Mouse (Mus musculus): ENCODE measurements around the gene Cgas. TPM values are rescaled to one million over a fixed set of nuclear protein-coding genes. Genes with fewer than 3 reads are reported as not detected.

Gene Cgas
- polyA plus RNA-seq, 1 experiment from 2014 or later = 0.86 TPM

DNA sequence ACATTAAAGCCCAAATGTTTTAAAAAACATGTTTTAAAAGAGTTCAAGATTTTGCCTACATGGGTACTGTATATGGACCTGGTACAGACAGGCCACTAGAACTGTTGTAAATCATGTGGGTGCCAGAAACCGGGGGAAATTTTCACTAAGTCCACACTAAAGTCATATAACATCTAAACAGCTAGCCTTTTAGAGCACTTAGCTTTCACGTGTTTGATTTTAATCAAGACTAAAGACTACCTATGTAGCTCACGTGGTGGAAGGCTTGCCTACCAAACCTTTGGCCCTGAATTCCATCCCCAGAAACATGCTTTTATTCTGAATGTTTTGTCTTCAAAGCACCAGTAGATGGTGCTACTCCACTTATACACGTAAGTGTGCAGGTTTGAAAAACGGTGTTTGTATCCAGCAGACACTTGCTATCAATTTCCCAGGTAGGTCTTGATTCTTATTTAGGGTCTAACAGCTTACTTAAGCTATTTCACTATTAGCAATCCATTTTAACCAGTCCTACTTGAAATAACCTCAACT is 34.0 kb upstream of the Cgas start:
- Histone ChIP-seq H3K27ac (ENCODE audit: low read length) (no peak overlapping the region), H3K4me2 (replicated peaks; ENCODE audit: low read depth, low read length) (no peak overlapping the region), H3K4me1 (ENCODE audit: insufficient read depth, low read depth, low read length) (no peaks in the 10 kb centered on the region), H3K9ac (replicated peaks; ENCODE audit: low read depth) (no peak overlapping the region), H3K36me3 (ENCODE audit: insufficient read depth, low read length) (peaks cover 23% of the 10 kb centered on the region), H3K27me3 (replicated peaks; ENCODE audit: insufficient read depth, low read length) (no peaks in the 10 kb centered on the region), H3K9me3 (ENCODE audit: low read length) (no peaks in the 10 kb centered on the region), H3K4me3 (ENCODE audit: low read depth, low read length) (no peak overlapping the region)
- TF ChIP-seq EP300 (IDR thresholded peaks at IDR 0.05) = no peak
- TF ChIP-seq CTCF (IDR thresholded peaks at IDR 0.05) = peak; percentile 70
- WGBS = 8% methylated on average over 5 of the region's 5 CpGs
- DNase-seq (ENCODE audit: low spot score) (peak; percentile 79), ATAC-seq (no peak)

DNA sequence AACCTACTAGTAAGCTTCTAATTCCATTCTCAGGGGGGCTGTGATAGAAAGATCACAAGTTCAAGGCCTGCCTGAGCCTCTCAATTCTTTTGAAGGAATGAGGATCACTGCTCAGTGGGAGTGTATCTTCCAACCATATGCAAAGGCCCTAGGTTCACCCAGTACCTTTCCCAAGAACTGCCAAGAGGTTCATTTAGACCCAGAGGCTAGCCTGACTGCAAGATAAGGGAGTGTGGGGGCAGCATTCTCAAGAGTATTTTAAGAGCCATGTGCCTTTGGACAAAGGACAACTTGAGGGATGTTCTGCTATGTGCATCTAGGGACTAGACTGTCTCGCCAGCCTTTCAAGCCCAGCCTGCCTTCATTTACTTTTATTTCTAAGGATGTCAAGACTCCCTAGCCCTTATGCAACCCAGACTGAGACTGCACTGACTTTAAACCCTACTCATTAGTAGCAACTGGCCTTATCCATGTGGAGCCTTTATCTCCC is 33.5 kb upstream of the Cgas start:
- ATAC-seq = no peak
- TF ChIP-seq EP300 (IDR thresholded peaks at IDR 0.05) (no peak), CTCF (IDR thresholded peaks at IDR 0.05) (0 out of 2 replicates have a peak, but pooled peaks have one; percentile 8)
- Histone ChIP-seq H3K9ac (replicated peaks; ENCODE audit: low read depth) (no peak overlapping the region), H3K27ac (ENCODE audit: low read length) (no peak overlapping the region), H3K9me3 (ENCODE audit: low read length) (no peaks in the 10 kb centered on the region), H3K36me3 (ENCODE audit: insufficient read depth, low read length) (peaks cover 23% of the 10 kb centered on the region), H3K4me3 (ENCODE audit: low read depth, low read length) (no peak overlapping the region), H3K27me3 (replicated peaks; ENCODE audit: insufficient read depth, low read length) (no peaks in the 10 kb centered on the region), H3K4me2 (replicated peaks; ENCODE audit: low read depth, low read length) (no peak overlapping the region), H3K4me1 (ENCODE audit: insufficient read depth, low read depth, low read length) (no peaks in the 10 kb centered on the region)
- no peak for DNase-seq (ENCODE audit: low spot score)
- 23% methylated on average over 1 of the region's 1 CpGs for WGBS

DNA sequence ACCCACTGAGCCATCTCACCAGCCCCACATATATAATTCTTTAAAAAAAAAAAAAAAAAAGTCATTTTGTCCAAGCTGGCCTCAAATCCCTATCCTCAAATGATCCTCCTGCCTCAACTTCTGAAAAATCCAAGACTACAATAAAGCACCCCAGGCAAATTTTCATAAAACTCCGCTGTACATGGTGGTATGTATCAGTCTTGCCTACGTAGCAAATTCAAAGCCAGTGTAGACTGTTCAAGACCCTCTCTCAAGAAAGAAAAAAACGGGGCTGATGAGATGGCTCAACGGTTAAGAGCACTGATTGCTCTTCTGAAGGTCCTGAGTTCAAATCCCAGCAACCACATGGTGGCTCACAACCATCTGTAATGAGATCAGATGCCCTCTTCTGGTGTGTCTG is 32.8 kb upstream of the Cgas start:
- no peak overlapping the region for H3K9ac ChIP-seq (replicated peaks; ENCODE audit: low read depth)
- H3K27me3 ChIP-seq (replicated peaks; ENCODE audit: insufficient read depth, low read length) = no peaks in the 10 kb centered on the region
- no peak overlapping the region for H3K4me2 ChIP-seq (replicated peaks; ENCODE audit: low read depth, low read length)
- no peak overlapping the region for H3K4me3 ChIP-seq (ENCODE audit: low read depth, low read length)
- no peak for ATAC-seq
- H3K9me3 ChIP-seq (ENCODE audit: low read length) = no peaks in the 10 kb centered on the region
- H3K36me3 ChIP-seq (ENCODE audit: insufficient read depth, low read length) = peaks cover 23% of the 10 kb centered on the region
- 70% methylated on average over 4 of the region's 4 CpGs for whole genome bisulfite sequencing
- no peak overlapping the region for H3K27ac ChIP-seq (ENCODE audit: low read length)
- DNase-seq (ENCODE audit: low spot score) = no peak
- no peaks in the 10 kb centered on the region for H3K4me1 ChIP-seq (ENCODE audit: insufficient read depth, low read depth, low read length)
- TF ChIP-seq CTCF (IDR thresholded peaks at IDR 0.05) (no peak), EP300 (IDR thresholded peaks at IDR 0.05) (no peak)

DNA sequence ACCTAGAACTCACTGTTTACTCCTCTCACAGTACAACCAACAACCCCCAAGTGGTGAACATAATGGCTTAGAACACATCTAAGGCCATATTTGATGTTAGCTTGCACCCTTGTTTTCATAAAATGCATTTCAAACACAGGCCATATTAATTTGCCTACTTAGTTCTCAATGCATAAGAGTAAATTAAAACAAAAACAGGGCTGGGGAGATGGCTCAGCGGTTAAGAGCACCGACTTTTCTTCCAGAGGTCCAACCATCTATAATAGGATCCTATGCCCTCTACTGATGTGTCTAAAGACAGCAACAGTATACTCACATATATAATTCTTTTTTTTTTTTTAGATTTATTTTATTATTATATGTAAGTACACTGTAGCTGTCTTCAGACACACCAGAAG is 32.3 kb upstream of the Cgas start:
- H3K27ac ChIP-seq (ENCODE audit: low read length) = no peak overlapping the region
- ATAC-seq (no peak), DNase-seq (ENCODE audit: low spot score) (no peak)
- no peaks in the 10 kb centered on the region for H3K4me1 ChIP-seq (ENCODE audit: insufficient read depth, low read depth, low read length)
- WGBS = 87% methylated on average over 2 of the region's 2 CpGs
- H3K4me2 ChIP-seq (replicated peaks; ENCODE audit: low read depth, low read length) = no peak overlapping the region
- H3K36me3 ChIP-seq (ENCODE audit: insufficient read depth, low read length) = peaks cover 24% of the 10 kb centered on the region
- no peak overlapping the region for H3K9ac ChIP-seq (replicated peaks; ENCODE audit: low read depth)
- TF ChIP-seq EP300 (IDR thresholded peaks at IDR 0.05) (no peak), CTCF (IDR thresholded peaks at IDR 0.05) (no peak)
- no peak overlapping the region for H3K4me3 ChIP-seq (ENCODE audit: low read depth, low read length)
- H3K9me3 ChIP-seq (ENCODE audit: low read length) = no peaks in the 10 kb centered on the region
- no peaks in the 10 kb centered on the region for H3K27me3 ChIP-seq (replicated peaks; ENCODE audit: insufficient read depth, low read length)

DNA sequence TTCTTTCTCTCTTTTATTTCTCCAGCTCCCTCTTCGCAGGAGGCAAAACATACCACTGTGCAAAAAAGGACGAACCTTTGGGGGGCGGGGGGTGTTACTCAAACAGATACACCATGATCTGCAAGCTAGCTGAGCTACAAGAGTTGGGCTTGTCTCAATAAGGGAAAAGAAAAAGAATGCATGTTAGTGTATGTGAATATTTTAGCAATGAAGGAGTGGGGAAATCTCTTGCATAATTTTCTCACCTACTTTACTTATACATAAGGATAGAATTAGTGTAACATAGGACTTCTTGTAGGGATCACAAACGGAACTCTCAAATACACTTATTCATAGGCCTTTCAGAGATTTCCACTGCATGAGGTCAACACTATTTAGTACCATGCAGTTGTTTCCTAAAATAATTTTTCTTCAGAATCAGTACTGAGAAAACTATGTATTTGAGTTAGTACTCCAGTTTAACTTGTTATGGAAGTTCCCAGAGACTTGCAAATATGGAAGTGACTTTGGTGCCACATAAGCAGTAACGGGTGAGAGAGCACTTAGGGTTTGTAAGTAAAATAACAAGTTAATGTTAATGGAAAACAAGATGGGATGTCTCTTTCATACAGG is 31.8 kb upstream of the Cgas start:
- no peaks in the 10 kb centered on the region for H3K9me3 ChIP-seq (ENCODE audit: low read length)
- ATAC-seq (no peak), DNase-seq (ENCODE audit: low spot score) (no peak)
- no peak overlapping the region for H3K9ac ChIP-seq (replicated peaks; ENCODE audit: low read depth)
- no peaks in the 10 kb centered on the region for H3K27me3 ChIP-seq (replicated peaks; ENCODE audit: insufficient read depth, low read length)
- no peak for TF ChIP-seq CTCF (IDR thresholded peaks at IDR 0.05)
- no peak for TF ChIP-seq EP300 (IDR thresholded peaks at IDR 0.05)
- no peak overlapping the region for H3K27ac ChIP-seq (ENCODE audit: low read length)
- no peak overlapping the region for H3K4me3 ChIP-seq (ENCODE audit: low read depth, low read length)
- no peaks in the 10 kb centered on the region for H3K4me1 ChIP-seq (ENCODE audit: insufficient read depth, low read depth, low read length)
- H3K36me3 ChIP-seq (ENCODE audit: insufficient read depth, low read length) = peaks cover 28% of the 10 kb centered on the region
- no peak overlapping the region for H3K4me2 ChIP-seq (replicated peaks; ENCODE audit: low read depth, low read length)
- WGBS = 71% methylated on average over 5 of the region's 5 CpGs

DNA sequence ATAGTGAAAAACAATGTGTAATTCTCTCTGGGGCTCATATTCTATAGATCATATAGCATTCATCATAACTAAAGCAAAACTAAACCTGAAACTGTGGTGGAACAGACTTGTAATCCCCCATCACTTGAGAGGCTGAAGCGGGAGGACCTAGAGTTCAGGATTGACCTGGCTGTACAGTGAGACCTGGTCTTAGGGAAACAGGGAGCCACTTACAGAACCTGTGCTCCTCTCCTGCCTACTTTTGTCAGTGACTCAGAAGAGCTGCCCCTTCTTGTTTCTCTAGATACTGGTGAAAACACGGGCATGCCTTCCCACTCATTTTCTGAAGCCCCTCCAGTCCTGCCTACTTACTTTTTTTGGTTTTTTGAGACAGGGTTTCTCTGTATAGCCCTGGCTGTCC is 31.2 kb upstream of the Cgas start:
- WGBS = 63% methylated on average over 2 of the region's 2 CpGs
- Histone ChIP-seq H3K4me2 (replicated peaks; ENCODE audit: low read depth, low read length) (no peak overlapping the region), H3K27ac (ENCODE audit: low read length) (no peak overlapping the region), H3K36me3 (ENCODE audit: insufficient read depth, low read length) (peaks cover 27% of the 10 kb centered on the region), H3K9ac (replicated peaks; ENCODE audit: low read depth) (no peak overlapping the region), H3K9me3 (ENCODE audit: low read length) (no peaks in the 10 kb centered on the region), H3K4me1 (ENCODE audit: insufficient read depth, low read depth, low read length) (no peaks in the 10 kb centered on the region), H3K27me3 (replicated peaks; ENCODE audit: insufficient read depth, low read length) (no peaks in the 10 kb centered on the region), H3K4me3 (ENCODE audit: low read depth, low read length) (no peak overlapping the region)
- TF ChIP-seq EP300 (IDR thresholded peaks at IDR 0.05) (no peak), CTCF (IDR thresholded peaks at IDR 0.05) (no peak)
- DNase-seq (ENCODE audit: low spot score) = no peak
- no peak for ATAC-seq
